Mouse (Mus musculus): ENCODE results near the gene Banp.

Banp gene

DNA sequence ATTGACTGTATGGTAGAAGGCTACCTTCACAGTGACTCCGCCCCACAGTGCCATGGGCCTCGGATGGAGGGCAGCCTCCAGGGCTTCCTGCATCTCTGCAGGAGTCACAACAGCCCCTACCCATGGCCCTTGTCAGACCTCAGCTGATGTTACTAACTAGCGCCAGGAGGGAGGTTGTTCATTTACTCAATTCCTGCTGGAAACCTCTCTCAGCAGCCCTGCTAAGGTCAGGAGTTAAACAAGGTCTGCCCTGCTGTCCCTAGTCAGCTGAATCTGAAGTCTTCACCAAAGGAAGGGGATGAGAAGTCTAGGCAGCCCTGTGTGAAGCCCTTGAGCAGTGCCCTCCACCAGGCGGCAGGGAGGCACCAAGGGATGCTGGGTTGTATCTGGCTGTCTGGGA lies 121.6 kb downstream of the Banp start:
- DNase-seq: no peak

DNA sequence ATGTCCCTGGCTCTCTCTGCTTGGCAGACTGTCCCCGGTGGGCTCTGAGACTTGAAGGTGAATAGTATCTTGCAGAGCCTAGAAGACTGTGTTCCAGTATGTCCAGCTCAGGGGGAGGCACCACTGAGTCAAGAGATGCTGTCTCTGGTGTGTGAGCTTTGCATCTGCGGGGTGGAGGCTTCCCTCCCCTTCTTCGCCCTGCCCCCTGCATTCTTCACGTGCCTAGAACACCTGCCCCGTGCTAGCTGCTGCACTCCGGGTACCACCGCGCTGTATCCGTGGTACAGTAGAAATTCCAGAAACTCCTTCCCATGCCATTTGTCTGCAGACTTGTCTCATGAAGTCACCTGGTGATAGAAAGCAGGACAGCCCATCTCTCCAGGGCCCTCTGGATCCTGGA lies 124.4 kb downstream of the Banp start:
- DNase-seq: no peak

- DNase-seq: peak; percentile 13
Measured at GRCm38 (mm10) chr8:122074442-122074841, 124.9 kb downstream of the Banp start.

GRCm38 (mm10) chr8:122074977-122075376 lies 125.4 kb downstream of the Banp start:
- DNase-seq: no peak

DNA sequence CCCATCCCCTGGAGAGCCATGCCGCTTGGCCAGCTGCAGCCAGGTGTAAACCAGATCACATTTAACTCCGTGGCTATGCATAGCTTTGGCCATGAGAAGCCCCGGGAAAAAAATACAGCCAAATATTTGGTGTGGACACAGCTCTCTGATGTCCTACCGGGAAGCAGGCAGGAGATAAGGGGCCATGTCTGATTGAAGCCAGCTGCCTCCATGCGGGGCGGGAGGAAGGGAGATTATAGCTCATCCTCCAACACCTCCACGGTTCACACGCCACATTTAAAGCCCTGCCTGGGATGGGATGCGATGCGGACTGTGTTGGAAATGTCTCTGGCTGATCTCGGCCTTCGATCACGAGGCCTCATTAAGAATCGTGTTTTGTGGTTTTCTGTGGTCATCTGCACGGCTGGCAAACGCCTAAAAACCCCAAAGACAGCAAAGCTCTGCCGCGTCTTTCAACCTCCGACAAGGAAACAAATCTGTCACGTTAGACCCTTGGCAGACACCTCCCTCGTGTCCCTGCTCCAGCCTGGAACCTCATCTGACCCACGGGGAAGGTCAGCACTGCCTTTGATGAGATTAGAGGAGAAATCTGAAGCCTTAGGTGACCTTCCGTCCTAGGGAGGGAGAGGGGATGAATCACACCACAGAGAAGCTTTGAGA lies 126.8 kb downstream of the Banp start:
- DNase-seq: no peak

- DNase-seq: no peak
Measured at GRCm38 (mm10) chr8:122078321-122078720, 128.8 kb downstream of the Banp start.
